28 mouse cellular contexts compared by ENCODE assay signal in genomic region chr5:130584042-130584441, GRCm38 (mm10).
"Had no signal": no experiment of that assay in that cellular context is flagged by ENCODE, and none has a peak within 500 bp of the region (broad histone marks: within the 10 kb centered on the region; RNA-seq: fewer than 3 reads in every experiment).

No protein-coding gene starts in this region.

- H3K27ac ChIP-seq: embryonic facial prominence, embryonic 10.5 days; embryonic facial prominence, embryonic 12.5 days; embryonic facial prominence, embryonic 13.5 days; embryonic facial prominence, embryonic 15.5 days; forebrain, embryonic 10.5 days; forebrain, embryonic 12.5 days; forebrain, embryonic 13.5 days; forebrain, embryonic 15.5 days; gastrocnemius, adult 2 months; heart, embryonic 10.5 days had no signal

- DNase-seq: cerebellum, adult 2 months; cerebellum, adult 8-10 months; cerebellum, adult 9-10 months; cerebellum, adult 9-11 months; cerebellum, postnatal 10 days; cerebellum, postnatal 14 days; cerebellum, postnatal 25 days; cerebellum, postnatal 36 days; embryo, embryonic 11 days; forebrain, postnatal 0 days; gastrocnemius, adult 2 months; gastrocnemius, postnatal 10 days; gastrocnemius, postnatal 14 days; gastrocnemius, postnatal 25 days; gastrocnemius, postnatal 36 days; heart, adult 18-20 months had no signal

- ATAC-seq: forebrain, embryonic 13.5 days; forebrain, embryonic 14.5 days; forebrain, embryonic 15.5 days; forebrain, embryonic 16.5 days; forebrain, postnatal 0 days had no signal

- H3K36me3 ChIP-seq: embryonic facial prominence, embryonic 10.5 days; embryonic facial prominence, embryonic 12.5 days; embryonic facial prominence, embryonic 13.5 days; embryonic facial prominence, embryonic 15.5 days; forebrain, embryonic 10.5 days; forebrain, embryonic 12.5 days; forebrain, embryonic 15.5 days; heart, embryonic 10.5 days had no signal

- H3K27me3 ChIP-seq: embryonic facial prominence, embryonic 12.5 days; embryonic facial prominence, embryonic 13.5 days; embryonic facial prominence, embryonic 15.5 days; forebrain, embryonic 12.5 days; forebrain, embryonic 13.5 days; forebrain, embryonic 15.5 days had no signal

- H3K4me3 ChIP-seq: embryonic facial prominence, embryonic 10.5 days; embryonic facial prominence, embryonic 12.5 days; embryonic facial prominence, embryonic 13.5 days; embryonic facial prominence, embryonic 15.5 days; erythroblast, embryonic 14.5 days; forebrain, embryonic 10.5 days; forebrain, embryonic 12.5 days; forebrain, embryonic 13.5 days; forebrain, embryonic 15.5 days; gastrocnemius, adult 2 months; heart, embryonic 10.5 days had no signal

- H3K4me1 ChIP-seq: embryonic facial prominence, embryonic 10.5 days; embryonic facial prominence, embryonic 12.5 days; embryonic facial prominence, embryonic 13.5 days; embryonic facial prominence, embryonic 15.5 days; forebrain, embryonic 10.5 days; forebrain, embryonic 12.5 days; forebrain, embryonic 13.5 days; forebrain, embryonic 15.5 days; heart, embryonic 10.5 days had no signal

- H3K9ac ChIP-seq: embryonic facial prominence, embryonic 12.5 days; embryonic facial prominence, embryonic 13.5 days; embryonic facial prominence, embryonic 15.5 days; forebrain, embryonic 12.5 days; forebrain, embryonic 13.5 days; forebrain, embryonic 15.5 days; forebrain, postnatal 0 days had no signal
